Mouse (Mus musculus): ENCODE measurements around the gene Gm27029.
"Not testable (repeated sequence)": the region's sequence is repeated elsewhere in the genome, so short reads cannot be mapped to it uniquely, and the experiment has no call there.

The Gm27029 gene

DNA sequence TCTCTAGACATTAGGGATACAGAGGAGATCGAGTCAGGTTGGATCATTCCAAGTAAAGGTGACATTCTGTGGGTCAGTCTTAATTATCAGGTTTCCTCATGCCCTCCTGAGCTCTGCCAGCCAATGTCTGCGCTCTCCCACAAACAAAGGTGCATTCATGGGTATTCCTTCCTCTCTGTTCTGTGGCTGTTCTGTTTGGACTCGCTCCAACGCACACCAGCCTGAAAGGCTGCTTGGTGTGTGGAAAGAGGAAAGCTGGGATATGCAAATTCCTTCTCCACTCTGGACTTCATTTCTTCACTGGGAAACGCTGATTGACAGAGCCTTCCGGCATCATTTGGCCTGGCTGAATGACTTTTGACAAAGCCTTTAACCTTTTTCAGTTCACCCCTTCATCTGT is 30.1 kb upstream of the Gm27029 start:
- DNase-seq, result no peak

DNA sequence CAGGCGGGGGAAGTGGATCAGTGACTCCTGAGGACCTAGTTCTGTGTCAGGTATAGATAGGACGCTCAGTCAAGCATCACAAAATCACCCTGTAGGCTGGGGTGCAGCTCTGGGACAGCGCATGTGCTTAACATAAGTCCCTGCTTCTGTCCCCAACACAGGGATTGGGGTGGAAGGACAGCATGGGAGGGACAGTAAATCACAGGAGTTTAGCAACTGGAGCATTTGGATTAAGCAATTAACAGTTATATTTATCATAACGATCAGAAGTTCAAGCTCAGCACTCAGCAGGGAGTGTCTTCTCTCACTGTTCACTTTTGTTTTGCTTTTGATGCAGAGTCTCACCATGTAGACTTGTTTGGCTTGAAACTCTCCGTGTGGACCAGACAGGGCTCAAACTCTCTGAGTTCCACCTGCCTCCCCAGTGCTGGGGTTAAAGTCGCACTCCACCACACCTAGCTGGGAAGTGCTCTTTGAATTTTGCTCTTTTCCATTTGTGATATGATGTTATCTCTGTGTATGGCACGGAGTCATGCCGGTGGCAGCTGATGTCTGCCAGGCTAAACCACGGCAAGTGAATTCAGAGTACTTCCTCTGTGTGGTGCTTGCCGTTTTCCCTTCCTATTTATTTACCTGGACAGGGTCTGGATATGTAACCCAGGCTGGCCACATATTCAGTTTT is 27.6 kb upstream of the Gm27029 start:
- DNase-seq, result no peak

DNA sequence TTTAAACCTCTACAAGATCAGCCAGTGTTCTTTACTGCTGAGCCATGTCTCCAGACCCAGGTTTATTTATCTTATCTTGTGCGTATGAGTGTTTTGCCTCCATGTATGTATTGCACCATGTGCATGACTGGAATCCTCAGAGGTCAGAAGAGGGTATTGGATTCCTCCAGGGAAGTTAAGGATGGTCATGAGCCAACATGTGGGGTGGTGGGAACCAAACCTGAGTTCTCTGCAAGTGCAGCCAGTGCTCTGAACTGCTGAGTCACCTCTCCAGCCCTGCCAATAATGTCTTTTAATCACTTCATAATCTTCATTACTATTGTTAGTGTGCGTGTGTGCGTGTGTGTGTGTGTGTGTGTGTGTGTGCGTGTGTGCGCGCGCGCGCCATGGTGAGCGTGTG is 26.9 kb upstream of the Gm27029 start:
- no peak for DNase-seq

DNA sequence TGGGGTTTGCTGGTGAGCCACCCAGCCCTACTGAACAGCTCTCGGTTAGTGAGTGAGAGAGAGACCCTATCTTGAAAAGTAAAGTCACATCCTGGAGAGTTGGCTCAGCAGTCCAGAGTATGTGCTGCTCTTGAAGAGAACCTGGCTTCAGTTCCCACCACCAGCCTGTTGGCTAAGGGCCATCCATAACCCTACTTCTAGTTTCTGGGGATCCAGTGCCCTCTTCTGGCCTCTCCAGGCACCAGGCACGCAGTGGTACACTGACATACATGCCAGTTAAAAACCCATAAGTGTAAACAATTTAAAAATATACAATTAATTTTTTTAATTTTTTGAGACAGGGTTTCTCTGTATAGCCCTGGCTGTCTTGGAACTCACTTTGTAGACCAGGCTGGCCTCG is 25.8 kb upstream of the Gm27029 start:
- DNase-seq, result no peak

DNA sequence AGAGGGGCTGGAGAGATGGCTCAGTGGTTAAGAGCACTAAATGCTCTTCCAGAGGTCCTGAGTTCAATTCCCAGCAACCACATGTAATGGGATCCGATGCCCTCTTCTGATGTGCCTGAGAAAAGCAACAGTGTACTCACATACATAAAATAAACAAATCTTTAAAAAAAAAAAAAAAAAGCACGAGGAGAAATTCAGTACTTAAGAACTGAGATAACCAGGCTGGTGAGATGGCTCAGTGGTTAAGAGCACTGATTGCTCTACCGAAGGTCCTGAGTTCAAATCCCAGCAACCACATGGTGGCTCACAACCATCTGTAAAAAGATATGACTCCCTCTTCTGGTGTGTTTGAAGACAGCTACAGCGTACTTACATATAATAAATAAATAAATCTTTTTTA is 25.0 kb upstream of the Gm27029 start:
- not testable (repeated sequence) for DNase-seq

DNA sequence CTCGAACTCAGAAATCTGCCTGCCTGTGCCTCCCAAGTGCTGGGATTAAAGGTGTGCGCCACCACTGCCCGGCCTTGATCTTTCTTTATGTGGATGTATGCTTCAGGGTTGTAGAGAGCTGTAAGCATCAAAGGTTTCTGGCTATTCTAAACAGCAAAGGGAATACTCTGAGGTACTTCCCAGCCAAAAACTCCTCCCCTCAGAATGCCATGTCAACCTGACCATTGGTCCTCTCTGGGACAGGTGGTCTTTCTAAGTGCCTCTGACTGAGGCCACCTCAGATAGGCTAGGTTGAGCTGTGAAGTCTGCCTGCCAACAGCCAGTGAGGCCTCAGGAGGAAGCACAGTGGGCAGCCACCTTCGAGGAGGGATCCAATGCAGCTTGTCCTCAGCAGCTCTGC is 24.3 kb upstream of the Gm27029 start:
- DNase-seq, result no peak

DNA sequence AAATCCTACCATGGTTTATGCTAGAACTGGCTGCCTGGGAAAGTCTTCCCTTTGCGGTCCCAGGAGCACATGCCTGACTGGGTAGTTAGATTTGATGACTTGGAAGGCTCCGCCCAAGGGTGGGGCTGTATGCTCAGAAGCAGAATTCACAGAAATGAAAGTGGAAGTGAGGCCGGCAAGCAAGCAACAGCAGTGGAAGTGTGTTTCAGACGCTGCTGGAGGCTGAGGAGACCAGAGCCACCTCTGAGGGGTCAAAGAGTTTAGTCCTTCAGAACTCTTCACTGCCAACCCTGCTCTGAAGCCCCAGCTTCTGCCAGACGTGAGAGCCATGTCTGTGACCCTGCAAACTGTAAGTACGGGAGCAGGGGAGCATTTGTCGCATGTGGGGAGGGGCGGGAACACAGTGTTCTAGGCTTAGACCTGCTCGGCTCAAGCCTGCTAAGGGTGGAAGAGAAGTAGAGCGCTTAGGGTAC is 23.7 kb upstream of the Gm27029 start, which contains the start of gene Ifi35:
TSS of gene Ifi35 (plus strand) at position 134 of the 473 bp plus-strand sequence.
- DNase-seq, result no peak

DNA sequence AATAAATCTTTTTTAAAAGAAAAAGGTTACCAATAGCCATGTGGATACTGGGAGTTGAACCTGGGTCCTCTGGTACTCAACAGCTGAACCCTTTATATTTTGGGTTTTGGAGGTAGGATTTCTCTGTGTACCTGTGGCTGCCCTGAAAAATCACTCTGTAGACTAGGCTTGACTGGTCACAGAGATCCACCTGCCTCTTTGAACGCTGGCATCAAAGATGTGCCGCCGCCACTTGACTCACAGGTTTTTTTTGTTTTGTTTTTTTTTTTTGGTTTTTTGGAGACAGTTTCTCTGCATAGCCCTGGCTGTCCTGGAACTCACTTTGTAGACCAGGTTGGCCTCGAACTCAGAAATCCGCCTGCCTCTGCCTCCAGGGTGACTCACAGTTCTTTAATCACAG is 23.2 kb upstream of the Gm27029 start:
- no peak for DNase-seq

DNA sequence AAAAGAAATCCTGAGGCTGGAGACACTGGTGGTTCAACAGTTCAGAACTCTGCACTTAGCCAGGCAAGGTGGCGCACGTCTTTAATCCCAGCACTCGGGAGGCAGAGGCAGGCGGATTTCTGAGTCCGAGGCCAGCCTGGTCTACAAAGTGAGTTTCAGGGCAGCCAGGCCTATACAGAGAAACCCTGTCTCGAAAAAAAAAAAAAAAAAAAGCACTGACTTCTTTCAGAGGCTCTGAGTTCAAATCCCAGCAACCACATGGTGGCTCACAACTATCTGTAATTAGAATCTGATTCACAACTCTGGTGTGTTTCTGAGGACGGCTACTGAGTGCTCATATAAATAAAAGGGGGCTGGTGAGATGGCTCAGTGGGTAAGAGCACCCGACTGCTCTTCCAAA is 22.3 kb upstream of the Gm27029 start:
- not testable (repeated sequence) for DNase-seq

DNA sequence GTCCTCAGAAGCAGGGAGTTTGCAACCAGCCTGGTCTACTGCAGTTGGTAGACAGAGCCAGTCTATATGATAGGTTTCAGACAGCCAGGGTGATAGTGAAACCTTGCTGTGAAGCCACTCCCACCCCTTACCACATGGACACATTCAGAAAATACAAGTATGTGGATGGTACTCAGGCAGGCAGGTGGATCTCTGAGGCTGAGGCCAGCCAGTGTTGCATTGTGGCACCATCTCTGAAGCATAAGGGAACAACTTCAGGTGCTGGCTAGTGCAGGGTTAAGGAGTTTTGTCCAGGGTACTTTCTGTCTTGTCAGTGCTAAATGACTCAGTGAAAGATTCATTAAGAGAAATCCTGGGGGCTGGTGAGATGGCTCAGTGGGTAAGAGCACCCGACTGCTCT is 21.7 kb upstream of the Gm27029 start:
- no peak for DNase-seq

DNA sequence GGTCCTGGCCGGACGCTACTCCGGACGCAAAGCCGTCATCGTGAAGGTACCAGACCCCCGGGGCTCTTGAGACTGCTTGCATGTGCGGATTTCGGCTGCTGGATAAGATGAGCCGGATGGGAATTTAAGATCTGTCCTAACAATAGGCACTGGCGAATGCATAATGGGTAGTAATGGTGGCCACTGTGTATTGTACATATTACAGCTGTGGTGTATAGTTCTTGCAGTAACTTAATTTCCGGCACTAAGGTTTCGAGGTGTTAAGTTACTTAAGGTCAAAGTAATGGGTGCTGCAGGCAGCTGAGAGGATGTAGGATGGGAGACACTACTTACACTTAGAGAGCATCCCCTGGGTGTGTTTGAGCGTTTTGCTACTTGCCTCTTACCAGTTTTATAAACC is 18.2 kb upstream of the Gm27029 start:
- DNase-seq, result no peak

DNA sequence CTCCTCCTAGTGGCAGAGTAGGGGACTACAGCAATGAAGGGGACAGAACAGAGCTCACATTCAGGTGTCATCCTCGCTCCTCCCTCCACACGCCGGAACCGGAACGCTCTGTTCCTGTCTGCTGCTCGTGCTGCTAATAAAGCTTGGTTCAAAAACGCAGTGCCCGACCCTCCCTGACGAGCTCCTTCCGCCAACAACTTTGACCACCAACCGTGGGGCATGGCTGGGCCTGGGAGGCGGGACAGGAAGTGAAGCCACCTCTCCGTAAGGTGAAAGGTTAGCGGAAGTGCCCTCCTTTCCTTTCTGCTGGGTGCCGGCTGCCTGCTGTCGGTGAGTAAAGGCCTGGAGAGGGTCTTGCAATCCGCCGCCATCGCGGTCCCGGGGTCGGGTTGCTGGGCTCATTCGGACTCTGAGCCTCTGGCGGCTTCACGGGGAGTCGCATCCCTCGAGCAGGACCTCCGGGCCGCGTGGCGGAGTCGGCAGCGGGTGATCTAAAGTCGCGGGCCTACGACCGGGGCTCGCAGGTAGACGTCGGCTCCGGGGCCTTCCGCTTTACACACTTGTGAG is 17.6 kb upstream of the Gm27029 start, which contains the start of gene Rpl27:
TSS of gene Rpl27 (plus strand) at position 172 of the 567 bp plus-strand sequence.
- peak; percentile 94 to 99 for DNase-seq

DNA sequence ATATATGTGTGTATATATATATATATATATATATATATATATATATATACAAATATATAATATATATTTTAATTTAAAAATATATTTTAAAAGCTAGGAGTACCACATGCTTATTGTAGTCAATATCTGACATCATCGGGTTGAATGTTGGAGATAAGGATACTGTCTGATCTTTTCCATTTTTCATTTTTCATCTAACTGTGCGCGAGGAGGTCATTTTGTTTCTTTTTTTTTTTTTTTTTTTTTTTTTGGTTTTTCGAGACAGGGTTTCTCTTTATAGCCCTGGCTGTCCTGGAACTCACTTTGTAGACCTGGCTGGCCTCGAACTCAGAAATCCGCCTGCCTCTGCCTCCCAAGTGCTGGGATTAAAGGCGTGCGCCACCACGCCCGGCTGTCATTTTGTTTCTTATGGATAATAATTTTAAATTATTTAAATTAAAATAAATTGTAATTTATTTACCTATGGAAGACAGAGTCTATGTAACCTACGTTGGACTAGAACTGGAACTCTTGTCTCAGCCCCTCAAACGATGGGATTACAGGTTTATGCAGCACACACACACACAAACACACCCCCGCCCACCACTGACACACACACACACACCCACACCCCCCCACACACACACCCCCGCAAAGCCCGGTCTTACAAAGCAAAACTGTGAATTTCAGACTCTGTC is 17.0 kb upstream of the Gm27029 start:
- DNase-seq, result not testable (repeated sequence)

DNA sequence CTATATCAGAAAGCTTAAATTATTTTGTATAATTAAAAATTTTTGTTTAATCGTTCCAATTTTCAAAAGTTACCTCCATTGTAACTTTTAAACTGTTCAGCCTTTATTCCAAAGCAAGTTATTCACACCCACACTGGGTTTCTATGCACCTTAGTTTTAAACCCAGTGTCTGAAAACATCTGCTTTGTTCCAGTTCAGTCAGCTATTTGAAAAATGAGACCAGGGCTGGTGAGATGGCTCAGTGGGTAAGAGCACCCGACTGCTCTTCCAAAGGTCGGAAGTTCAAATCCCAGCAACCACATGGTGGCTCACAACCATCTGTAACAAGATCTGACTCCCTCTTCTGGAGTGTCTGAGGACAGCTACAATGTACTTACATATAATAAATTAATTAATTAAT is 13.4 kb upstream of the Gm27029 start:
- not testable (repeated sequence) for DNase-seq

DNA sequence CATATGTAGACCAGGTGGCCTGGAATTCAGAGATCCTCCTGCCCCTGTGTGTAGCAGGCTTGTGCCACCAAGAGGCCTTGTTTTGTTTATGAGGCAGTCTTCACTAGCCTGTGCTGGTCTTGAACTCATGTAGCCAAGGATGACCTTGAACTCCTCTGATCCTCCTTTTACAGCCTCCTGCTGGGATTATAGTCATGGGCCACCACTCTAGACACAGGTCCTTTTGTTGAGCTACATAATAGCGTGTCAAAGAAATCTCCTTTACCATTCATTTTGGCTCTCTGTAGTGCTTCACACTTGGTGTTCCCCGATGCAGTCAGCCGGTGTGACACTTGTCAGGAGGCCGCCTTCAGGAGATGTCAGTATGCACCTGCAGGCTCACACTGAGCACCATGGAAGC is 12.3 kb upstream of the Gm27029 start:
- DNase-seq, result no peak

DNA sequence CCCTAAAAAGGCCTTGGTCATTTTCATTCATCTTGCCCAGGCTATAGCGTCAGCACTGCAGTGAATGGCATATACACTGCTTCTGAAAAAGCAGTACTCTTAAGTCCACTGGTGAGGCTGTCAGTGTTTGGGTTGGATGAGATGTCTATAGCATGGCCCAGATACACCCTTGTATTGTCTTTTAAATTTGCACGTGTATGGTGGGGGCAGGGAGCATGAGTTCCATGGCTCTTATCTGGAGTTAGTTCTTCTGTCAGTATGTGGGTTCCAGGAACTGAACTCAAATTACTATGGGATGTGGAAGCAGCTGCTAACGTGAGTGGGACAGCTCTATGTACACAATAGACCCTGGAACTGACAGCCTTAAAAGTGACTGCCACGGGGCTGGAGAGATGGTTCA is 11.2 kb upstream of the Gm27029 start:
- no peak for DNase-seq

DNA sequence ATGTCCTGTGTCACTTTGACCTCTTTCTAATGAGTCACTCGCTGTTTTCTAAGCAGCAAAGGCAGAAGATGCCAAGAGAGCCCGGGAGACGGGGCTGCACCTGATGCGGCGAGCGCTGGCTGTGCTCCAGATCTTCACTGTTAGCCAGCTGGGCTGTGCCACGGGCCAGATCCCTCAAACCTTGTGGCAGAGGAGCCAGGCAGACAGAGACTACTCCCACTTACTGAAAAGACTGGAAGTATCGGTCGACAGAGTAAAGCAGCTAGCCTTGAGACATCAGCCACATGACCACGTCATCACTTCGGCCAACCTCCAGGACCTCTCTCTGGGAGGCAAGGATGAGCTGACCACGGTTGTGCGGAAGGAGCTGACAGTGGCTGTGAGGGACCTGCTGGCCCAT is 8.8 kb upstream of the Gm27029 start:
- DNase-seq, result peak; percentile 64 to 66

DNA sequence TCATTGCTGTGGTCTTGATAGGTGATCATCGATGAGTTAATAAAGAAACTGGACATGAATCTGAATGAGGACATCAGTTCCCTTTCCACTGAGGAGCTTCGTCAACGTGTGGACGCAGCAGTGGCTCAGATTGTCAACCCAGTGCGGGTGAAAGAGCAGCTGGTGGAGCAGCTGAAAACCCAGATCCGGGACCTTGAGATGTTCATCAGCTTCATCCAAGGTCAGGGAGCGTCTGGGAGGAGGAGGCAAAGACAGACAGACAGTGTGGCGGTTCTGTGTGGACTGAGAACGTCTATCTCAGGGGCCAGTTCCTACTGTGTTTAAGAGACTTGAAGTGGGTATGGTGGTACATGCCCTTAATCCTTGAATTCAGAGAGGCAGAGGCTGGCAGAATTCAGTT is 6.7 kb upstream of the Gm27029 start:
- DNase-seq, result no peak

DNA sequence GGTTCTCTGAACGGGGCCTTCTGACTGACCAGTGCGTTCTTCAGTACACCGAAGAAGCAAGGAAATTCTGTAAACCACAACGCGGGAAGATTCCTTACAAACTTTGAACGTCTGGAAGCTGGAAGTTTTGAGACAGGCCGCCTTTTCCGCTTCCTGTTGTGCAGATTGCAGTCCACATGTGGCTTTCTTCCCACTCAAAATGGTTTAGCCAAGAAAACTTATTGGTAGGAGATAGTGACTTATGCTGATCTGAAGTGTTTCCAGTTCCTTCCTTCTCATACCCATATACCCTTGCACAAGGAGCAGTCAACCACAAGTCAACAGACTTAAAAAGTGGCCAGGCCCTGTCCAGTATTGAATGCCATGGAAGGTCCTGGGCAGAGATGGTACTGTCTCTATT is 1.6 kb upstream of the Gm27029 start:
- DNase-seq, result no peak

DNA sequence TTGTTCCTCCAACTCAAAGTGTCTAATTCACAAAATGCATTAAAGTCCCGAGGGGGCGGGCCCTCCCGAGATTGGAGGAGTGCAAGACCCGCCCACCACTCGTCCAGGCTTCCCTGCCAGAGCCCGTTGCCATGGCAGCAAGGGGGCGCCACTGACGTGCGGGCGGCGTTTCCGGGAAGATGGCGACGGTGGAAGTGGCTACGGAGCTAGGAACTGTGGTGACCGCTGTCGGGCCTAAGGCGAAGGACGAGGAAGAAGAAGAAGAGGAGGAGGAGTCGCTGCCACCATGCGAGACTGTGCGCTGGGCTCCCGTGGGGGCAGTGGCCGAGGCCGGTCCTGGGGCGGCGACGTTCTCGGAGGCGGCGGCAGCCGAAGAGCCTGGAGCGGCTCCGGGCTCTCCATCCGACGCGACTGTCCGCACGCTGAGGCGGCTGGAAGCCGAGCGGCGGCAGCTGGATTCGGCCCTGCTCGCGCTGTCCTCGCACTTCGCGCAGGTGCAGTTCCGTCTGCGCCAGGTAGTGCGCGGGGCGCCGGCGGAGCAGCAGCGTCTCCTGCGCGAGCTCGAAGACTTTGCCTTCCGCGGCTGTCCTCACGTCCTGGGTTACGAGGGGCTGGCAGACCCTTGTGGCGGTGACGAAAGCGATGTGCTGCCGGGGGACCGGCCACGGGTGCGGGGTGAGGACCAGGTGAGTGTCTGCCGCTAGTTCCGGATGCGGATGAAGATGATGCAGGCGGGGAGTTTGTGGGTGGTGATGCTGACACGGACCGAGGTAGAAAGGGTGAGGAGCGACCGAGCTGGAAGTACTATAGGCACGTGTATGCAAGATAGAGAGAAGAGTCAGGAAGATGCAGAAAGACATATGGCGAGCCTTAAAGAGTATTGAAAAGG is 573 bp upstream of the Gm27029 start, which contains the start of the genes Rundc1 and Ptges3l:
TSS of gene Rundc1 (plus strand) at position 161 of the 889 bp plus-strand sequence.
TSS of gene Ptges3l (minus strand) at position 409 of the 889 bp plus-strand sequence.
- peak; percentile 98 for DNase-seq

DNA sequence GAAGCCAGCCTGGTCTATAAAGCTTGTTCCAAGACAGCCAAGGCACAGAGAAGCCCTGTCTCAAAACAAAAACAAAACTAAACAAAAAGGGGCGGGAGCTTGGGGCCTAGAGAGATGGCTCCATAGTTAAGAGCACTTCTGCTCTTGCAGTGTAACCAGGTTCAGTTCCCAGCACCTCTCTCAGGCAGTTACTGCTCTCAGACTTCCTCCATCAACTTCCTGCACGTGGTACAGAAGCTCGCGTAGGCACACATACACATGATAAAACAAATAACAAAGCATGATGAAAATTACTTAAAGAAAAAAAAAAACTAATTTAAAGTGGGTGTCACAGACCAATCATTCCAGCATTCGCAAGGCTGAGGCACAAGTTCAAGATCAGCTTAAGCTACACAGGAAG is 4.4 kb downstream of the Gm27029 start:
- no peak for DNase-seq

DNA sequence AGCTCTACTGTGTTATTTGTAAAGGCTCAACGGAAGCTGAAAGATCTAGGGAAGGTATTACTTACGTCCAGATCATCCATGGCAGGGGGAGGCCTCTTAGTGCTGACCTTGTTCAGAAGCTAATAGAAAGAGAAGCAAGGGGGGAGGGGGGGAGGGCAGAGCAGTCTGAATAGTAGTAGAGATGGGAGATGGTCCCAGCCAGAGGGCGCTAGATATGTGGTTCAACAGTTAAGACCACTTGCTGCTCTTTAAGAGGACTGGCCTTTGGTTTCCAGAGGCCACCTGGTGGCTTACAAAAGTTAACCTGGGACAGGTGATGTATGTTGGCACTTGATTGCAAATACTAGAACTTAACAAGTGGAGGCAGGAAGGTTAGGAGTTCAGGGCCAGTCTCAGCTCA is 5.0 kb downstream of the Gm27029 start:
- no peak for DNase-seq

DNA sequence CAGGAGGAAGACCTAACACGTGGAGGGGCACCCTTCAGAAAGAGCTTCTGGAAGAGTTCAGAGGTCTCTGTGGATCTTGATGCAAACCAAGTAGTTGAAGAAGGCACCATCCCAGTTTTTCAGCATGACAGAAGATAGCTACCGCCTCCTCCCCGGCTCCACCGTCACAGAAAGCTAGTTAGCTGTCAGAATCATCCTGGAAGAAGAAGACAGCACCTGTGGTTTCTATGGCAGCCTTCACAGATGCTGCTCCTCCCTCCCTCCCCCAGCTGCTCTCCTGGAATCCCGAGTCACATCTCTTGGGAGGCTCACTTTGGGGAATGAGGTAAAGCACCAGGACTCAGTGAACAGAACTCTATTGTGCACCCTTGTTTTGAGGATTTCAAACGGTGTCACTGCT is 5.6 kb downstream of the Gm27029 start:
- DNase-seq, result no peak

Data from cerebellum, adult 18-20 months (tissue).